Mouse (Mus musculus) testis, postnatal 10 days (tissue): Measurements from ENCODE around the gene Rab31.

Source experiments
- DNase-seq: peaks from one replicate; pipeline ENCODE4 v3.0.0; 2021; ENCODE audit warnings: low spot score

Rab31 gene

DNA sequence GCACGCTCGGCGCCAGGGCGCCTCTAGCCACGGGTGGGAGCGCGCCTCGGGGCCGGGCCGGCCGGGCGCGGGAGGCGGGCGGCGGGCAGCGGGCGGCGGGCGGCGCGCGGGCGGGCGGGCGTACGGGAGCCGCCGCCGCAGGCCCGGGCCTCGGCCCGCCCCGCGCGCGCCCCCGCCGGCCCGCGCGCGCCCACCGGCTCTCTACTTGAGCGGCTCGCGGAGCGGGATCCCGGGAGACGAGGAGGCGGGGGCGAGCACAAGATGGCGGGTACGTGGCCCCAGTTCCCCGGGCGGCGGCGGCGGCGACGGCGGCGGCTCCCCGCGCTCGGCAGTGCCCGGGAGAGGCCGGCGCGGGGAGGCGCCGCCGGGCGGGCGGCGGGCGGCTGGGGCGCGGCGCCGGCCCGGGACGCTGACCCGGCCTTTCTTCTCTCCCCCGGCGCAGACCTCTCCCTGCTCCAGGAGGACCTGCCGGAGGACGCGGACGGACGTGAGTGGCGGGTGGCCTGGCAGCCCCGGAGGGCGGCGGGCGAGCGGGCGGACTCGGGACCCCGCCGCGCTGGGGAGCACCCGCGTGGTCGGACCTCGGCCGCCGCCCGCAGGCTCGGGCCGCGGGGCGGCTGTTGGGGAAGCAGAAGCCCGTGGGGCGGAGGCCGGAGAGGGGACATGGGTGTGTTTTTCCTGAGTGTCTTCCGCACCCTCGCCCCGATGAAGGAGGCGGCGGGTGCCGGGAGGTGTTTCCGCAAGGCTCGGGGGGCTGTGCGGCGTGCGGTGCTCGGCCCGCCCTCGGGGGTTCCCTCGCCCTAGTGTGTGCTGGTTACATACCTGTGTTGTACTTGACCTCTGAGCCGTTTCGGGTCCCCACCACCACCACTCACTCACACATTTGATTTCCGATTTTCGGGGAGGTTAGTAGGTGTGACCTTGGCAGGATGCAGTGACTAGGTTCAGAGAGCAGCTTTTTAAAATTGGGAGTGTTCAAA is 10.9 kb upstream of the Rab31 start:
- DNase-seq = peak; percentile 85

DNA sequence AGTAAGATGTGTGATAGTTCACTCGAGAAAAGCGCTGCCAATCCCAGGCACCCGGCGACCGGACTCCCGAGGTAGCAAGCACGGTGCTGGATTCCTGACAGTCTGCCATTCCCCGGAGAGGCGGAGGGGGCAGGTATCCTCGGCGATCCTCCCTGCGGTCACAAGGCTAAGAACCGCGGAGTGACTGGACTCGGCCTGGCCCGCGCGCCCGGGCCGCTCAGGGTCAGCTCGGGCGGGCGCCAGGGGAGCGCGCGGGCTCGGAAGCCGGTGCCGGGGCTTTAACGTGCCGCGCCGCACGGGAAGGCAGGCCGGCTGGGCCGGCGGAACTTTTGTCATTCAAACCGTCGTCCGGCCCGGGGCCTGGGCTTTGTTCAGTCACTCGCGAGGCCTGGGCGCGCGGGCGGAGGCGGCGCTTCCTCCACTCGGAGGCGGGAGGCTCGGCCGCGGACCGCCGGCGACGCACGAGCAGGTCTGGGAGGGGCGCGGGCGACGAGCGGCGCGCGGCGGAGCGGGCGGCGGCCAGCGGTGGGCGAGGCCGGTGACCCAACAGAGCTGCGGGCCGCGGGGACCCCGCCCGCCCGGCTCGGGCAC is 10.1 kb upstream of the Rab31 start, which contains the start of gene Ppp4r1:
Ppp4r1 (plus strand) TSS at position 23 of the 591 bp plus-strand sequence.
- DNase-seq = peak; percentile 84

DNA sequence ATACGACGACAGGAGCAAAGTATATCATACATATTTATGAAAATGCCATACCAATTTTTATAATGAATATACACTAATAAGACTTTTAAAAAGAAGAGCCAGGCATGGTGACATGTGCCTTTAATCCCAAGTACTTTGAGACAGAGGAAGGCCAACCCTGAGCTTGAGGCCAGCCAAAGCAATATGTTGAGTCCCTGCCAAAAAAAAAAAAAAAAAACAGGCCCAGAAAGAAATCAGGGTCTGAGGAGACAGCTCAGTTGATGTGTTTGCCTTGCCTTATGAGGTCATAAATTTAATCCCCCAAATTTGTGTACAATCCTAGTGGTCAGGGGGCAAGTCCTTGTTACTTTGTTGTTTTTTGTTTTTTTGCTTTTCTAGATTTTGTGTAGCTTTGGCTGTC is 8.4 kb upstream of the Rab31 start:
- no peak for DNase-seq

DNA sequence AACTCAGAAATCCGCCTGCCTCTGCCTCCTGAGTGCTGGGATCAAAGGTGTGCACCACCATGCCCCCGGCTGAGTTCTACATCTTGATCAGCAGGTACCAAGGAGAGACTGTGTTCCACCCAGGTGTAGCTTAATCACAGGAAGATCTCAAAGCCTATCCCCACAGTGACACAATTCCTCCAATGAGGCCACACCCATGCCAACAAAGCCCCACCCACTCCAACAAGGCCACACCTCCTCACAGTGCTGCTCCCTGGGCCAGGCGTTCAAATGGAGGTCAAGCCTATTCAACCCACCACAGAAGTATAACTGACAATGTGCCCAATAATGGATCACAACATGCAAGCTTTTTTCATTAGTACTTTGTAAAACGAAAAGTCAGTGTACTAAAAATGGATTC is 4.9 kb upstream of the Rab31 start:
- DNase-seq = no peak

DNA sequence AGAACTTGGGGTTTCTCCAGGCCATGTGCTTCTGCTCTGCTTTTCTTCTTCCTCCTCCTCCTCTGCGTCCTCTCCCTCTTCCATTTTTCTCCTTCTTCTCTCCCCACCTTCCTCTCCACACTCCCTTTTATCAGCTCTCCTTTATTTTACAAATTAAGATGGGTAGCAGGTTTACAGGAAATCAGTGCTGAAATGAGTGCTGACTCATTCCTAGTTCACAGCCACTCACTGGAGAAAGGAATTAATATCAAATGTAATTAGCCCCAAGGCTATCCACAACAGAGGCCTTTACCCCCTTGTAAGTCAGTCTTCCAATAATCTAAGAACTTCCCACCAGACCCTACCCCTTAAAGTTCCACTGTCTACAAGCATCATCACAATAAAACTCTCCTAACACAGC is 3.7 kb upstream of the Rab31 start:
- DNase-seq = no peak

DNA sequence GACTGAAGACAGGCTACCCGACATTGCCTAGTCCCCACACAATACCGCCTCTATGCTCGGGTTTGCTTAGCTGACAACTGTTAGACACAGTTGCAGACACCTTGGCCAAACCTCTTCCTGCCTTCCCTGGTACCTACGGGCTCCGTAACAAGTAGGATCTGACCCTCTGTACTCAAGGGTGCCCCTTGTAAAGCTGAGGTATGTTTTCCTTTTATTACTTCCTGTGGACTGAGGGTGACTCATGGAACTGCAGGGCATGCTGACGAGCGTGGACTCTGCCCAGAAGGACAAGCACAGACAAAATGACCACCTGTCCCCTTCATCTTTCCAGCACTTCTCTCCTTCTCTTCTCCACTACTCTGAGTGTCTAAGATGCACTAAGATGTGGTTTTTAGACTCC is 1.9 kb upstream of the Rab31 start:
- no peak for DNase-seq

DNA sequence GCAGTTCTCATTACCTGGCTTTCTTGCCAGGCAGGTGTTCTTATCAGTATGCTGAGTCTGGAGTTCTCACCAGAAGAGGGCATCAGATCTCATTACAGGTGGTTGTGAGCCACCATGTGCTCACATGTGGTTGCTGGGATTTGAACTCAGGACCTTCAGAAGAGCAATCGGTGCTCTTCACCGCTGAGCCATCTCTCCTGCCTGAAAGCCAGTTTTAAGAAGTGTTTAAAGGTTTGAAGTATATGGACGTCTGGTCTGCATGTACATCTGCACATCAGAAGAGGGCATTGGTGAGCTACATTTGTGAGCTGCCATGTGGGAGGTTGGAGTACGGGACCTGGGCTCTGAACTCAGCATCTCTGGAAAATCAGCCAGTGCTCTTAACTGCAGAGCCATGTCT is 1.1 kb upstream of the Rab31 start:
- no peak for DNase-seq

DNA sequence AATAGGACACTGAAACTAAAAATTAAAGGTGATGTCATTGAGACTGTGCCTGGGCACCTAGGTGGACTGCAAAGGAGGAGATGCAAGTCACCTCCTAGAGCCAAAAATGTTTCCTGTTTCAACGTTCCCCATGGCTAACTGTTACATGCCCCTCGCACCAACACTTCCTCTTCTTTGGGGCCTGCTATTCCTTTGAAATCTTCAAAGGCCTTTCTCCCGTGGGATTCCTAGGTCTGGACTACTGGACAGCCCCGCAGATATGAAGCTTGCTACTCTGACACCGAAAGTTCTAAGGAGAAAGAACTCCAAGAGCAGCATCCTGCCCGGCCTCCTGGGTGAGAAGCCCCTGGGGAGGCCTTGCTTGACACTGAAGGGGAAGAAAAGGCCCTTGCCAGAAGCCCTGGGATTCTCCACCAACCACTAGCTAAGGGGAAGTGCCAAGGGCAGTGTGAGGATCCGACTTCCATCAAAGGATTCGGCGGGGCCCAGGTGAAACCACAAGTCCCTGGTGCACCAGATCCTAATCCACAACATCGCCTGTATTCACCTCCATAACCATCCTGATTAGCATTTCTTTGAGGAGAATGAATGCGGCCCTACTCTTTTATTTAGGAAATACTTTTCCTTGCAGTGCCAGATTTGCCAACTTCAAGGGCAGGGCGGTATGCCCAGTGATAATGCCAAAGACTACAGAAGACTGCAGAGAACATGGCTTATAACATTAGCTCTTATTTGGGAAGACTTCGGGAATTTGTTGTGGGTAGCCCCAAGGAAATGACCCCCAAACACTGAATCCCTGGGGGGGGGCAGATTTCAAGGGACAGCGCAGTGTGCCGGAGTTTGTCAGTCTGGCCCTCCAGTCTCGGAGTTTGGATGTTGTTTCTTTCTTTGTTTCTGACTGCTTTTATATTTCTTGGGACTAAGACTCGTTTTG is 1.3 kb downstream of the Rab31 start:
- no peak for DNase-seq

DNA sequence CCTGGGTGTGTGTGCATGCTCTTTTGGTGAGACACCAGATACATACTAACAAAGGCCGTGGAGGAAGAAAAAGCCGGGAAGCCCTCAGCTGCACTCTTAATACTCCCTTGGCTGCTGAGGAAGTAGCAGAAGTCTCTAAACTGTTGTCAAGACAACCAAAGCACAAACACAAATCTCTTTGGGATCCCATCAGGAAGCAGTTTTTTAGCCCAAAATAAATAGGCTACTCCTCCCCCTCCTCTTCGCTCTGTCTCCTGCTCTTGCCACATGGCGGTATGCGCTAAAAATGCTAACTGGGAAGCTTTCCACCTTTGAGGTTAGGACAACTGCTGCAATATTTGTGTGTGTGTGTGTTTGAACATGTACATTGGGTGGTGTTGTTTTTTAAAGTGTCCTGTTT is 4.1 kb downstream of the Rab31 start:
- no peak for DNase-seq

DNA sequence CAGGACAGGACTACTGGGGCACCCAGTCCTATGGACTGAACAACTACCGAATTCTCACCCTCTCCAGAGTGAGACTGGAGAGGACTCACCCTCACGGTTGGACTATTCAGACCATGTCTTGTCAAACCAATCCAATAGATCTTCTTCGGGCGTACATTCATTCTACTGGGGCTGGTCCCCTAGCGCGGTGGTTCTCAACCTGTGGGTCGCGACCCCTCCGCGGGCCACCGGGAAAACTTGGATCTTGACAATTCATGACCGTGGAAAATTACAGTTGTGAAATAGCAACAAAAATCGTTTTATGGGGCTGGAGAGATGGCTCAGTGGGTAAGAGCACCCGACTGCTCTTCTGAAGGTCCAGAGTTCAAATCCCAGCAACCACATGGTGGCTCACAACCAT is 9.3 kb downstream of the Rab31 start:
- no peak for DNase-seq

DNA sequence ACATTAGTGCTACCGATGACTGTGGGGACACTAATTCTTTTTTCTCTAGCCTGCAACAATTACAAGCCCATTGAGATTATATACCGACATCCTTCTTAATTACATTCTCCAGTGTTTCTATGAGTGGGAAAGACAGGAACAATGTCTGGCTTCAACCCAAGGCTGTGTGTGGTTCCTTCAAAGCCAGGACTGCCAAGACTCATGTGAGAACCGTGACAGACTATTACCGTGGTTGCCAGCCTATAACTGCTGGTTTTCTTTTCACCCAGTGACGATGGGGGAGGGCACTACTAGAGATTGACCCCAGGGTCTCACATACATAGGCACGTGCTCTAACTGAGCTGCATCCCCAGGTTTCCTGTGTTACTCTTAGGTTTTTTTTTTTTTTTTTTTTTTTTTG is 15.4 kb downstream of the Rab31 start:
- no peak for DNase-seq

DNA sequence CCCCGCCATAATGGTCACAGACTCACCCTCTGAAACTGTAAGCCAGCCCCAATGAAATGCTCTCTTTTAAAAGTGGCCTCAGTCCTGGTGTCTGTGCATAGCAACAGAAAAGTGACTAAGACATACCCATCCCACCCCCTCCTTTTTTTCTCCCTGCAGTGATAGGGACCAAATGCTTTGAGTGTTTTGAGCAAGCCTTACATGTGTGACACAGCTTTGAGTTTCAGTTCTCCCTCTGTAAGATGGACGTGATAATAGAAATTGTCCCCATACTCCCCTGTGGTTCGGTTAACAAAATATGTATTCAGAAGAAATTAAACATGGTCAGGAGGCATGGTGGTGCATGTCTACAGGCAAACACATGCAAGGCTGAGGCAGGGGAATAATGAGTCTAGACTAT is 16.7 kb downstream of the Rab31 start:
- no peak for DNase-seq

DNA sequence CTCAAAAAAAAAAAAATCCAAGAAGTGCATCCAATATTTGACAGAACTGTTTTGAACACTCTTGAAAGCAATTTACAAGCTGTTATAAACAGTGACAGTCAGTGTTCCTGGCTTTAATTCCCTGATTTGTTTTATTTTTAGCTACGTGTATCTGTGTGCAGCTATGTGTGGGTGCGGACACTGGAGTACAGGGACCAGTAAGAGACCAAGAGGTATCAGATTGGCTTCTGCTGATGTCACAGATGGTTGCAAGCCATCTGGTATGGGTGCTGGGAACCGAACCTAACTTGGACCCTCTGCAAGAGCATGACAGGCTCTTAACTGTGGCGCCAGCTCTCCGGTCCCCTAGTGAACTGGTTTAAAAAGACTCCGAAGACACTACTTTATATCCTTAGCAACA is 19.4 kb downstream of the Rab31 start:
- DNase-seq = no peak

DNA sequence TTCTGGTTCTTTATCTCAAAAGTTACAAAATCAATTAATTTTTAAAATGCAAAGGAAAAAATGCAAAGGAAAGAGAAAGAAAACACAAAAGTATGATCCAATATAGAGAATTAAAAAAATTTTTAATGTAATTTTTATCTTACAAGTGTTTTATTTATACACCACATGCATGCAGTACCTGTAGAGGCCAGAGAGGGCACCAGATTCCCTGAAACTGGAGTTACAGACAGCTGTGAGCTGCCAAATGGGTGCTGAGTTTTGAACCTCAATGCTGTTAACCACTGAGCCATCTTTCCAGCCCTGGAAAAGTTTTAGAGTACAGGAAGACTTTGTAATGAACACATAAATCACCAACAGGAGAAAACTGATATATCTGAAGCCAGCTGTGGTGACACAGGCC is 22.3 kb downstream of the Rab31 start:
- DNase-seq = no peak

DNA sequence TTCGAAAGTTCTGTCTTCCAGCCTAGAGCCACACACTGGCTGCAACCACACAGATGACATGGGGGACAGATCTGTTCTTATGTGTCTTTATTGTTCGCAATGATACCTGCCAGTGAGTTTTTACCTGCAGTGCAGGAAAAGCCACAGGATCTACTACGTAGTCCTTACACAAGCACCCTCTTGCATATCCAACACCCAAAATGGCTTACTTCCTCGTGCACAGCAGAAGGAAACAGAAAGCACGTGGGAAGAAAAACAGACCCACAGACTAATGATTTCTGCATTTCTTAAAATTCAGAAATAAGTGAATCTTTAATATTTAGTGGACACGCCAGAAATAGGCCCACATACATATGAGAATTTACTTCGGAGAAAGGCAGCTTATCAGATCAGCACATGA is 22.7 kb downstream of the Rab31 start:
- DNase-seq = no peak

DNA sequence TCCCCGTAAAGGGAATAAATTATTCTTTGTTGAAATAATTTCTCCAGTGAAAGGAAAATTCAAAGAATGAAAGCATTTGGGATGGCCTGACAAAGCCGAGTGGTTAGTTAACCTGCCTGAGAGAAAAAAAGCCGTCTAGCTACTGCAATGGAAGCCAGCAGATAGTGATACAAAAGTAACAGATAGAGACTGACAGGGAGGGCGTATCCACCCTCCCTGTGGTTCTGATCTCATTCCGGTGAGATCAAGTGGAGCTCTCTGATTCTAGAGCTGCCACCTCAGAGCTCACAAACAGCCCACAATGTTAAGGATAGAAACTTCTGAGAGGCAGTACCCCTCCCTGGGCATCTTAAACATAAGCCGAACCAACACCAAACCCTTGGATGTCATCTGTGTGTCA is 23.6 kb downstream of the Rab31 start:
- DNase-seq = no peak

DNA sequence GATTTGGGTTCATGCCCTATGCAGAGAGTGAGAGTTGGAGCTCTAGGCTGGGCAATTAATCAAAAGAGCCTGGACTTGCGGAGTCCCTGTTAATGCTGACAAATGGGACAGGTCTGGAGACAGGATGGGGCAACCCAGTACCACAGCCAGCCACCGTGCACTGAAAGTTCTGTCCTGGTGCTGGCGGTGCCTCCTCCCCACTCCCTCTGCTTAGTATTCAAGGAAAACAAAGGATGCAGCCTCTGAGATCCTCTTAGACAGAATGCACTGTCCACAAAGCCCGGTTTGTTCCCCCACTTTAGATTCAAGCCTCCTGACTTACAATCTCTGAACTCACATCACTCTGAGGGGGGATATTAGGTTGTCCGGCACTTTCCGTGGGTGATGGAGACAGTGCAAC is 26.2 kb downstream of the Rab31 start:
- no peak for DNase-seq

DNA sequence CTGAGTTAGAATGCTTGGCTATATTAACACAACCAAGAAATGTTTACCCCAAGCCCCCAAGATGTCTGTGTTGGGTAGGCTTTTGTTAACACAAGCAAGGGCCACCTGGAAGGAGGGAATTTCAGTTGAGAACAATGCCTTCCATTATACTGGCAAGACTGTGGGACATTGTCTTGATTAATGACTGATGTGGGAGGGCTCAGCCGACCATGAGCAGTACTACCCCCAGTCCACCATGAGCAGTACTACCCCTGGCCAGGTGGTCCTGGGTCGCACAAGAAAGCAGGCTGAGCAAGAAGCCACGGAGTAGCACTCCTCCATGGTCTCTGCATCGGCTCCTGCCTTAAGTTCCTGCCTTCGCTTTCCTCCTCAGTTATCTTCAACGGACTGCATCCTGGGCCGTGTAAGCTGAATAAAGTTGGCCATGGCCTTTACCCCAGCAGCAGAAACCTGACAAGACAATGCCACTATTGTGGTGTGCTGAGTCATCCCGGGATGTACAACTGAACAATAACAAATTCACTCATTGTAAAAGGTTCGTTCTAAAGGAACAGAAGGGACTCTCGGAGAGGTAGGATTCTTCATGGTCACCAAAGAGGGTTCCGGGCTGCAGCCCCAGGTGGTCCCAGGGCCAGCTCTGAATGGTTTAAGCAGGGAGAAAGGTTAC is 28.8 kb downstream of the Rab31 start:
- no peak for DNase-seq

DNA sequence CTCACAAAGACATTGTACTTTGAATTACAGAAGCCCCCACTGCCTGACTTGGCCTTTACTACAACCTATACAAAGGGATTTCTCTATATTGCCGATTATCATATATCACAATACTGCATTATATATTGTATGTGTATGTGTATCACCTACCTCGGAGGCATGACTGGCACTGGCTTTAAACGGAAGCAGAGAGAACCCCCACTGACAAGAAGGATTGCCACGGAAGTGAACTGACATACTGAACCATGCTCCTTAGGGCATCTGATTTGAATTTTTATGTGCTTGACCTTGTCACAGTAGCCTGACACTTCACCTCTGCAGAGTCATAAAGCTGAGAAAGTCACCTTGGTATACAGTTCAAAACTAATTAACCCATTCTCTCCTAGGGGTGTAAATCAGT is 29.6 kb downstream of the Rab31 start:
- no peak for DNase-seq

DNA sequence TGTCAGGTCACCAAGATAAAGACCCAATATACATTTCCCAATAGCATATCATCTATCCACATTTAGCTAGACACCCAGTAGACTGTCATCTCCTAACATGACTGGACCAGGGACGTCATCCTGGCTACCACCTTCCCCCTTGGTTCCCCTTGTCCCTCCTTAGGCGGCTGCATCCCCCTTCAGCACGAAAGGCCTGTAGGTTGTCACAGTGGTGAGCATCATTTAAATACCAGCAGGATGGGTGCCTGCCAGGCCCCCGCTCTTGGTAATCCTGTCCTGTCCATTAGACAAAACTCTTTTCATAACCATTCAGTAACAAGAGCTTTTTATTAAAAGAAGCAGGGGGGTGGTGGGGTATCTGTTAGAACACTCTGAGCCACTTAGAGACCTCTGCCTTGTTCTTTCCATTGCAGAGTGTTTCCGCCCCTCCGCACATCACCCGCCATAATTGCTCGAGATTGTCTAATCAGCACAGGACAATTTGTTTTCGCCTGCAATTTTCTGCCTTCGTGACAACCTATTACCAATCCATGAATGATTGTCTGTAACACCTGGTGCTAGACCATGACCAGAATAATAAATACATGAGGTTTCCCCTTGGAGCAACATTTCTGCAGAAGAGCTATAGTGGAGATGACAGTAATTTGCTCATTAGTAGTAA is 30.2 kb downstream of the Rab31 start:
- no peak for DNase-seq

DNA sequence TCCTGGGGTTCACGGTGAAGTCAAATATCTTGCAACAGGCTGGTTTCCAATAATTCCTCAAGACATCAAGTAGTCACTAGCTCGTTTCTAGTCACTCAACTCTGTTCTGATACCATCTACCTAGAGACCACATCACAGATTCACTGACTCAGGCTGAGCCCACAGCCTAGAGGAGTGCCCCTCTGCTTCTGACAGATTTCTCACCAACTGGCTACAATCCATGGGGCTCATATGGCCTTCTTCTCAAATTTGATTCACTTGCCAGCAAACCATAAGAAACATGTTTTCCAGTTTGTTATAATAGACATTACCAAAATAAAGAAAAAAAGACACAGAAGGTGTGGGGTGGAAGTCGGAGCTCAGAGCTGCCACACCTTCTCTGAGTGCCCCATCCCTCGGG is 31.0 kb downstream of the Rab31 start:
- no peak for DNase-seq
